Mouse (Mus musculus) intestine, embryonic 14.5 days (tissue): ENCODE measurements around the gene Crtc3. TPM values are rescaled to one million over a fixed set of nuclear protein-coding genes. Genes with fewer than 3 reads are reported as not detected.

Experiments
- ATAC-seq: fragments of 200-750 bp; cut with Nextera tagmentation; replicated peaks from 2 replicates; pipeline ENCODE4 v1.8.0; 2017; ENCODE audit warnings: low read depth, moderate number of reproducible peaks, moderate TSS enrichment, moderate library complexity; ENCODE audit not compliant: low FRiP score, low TSS enrichment
- DNase-seq: peaks from one replicate; pipeline ENCODE4 v3.0.0-alpha.2; 2018; ENCODE audit warnings: low spot score
- H3K27ac ChIP-seq: fragments of 300-500 bp; sonication (generic); 2 replicates; pipeline ENCODE4 v1.5.1; 2014; ENCODE audit warnings: low read depth, mild to moderate bottlenecking, control low read depth
- H3K27me3 ChIP-seq: fragments of 300-500 bp; sonication (generic); replicated peaks from 2 replicates; pipeline ENCODE4 v1.6.1; 2014; ENCODE audit warnings: low read length, control low read depth; ENCODE audit not compliant: control insufficient read depth, insufficient read depth
- H3K36me3 ChIP-seq: fragments of 300-500 bp; sonication (generic); 2 replicates; pipeline ENCODE4 v1.6.1; 2014; ENCODE audit warnings: low read length, control low read depth; ENCODE audit not compliant: control insufficient read depth, insufficient read depth
- H3K4me1 ChIP-seq: fragments of 300-500 bp; sonication (generic); replicated peaks from 2 replicates; pipeline ENCODE4 v1.6.1; 2014; ENCODE audit warnings: low read length, control low read depth, mixed read lengths; ENCODE audit not compliant: control insufficient read depth, insufficient read depth
- H3K4me2 ChIP-seq: fragments of 300-500 bp; sonication (generic); 2 replicates; pipeline ENCODE4 v1.6.1; 2014; ENCODE audit warnings: low read length
- H3K4me3 ChIP-seq: fragments of 300-500 bp; sonication (generic); 2 replicates; pipeline ENCODE4 v1.5.1; 2014; ENCODE audit warnings: low read depth, low read length, control low read depth, mixed read lengths
- H3K9ac ChIP-seq: fragments of 300-500 bp; sonication (generic); 2 replicates; pipeline ENCODE4 v1.6.1; 2014; ENCODE audit warnings: mild to moderate bottlenecking, low read length
- H3K9me3 ChIP-seq: fragments of 300-500 bp; sonication (generic); 2 replicates; pipeline ENCODE4 v1.6.1; 2016; ENCODE audit warnings: low read length, control low read depth; ENCODE audit not compliant: control insufficient read depth
- WGBS: fragments of 180-500 bp; shearing (Covaris S2); extraction: QIAGEN DNeasy Blood & Tissue Kit; methylation state at CpG from one replicate; pipeline ENCODE4 v1.1.7; 2014; 5-methylcytosine and 5-hydroxymethylcytosine counted together
- polyA plus RNA-seq: library from polyadenylated mRNA; unstranded; fragments of >200 nt; fragmentation: Nextera tagmentation; extraction: Ambion mirVana; gene quantifications from 2 replicates; pipeline ENCODE4 v1.2.1, GENCODE M21; 2014

The Crtc3 gene
- polyA plus RNA-seq, 1 experiment from 2014 or later: 19.6 TPM

- Histone ChIP-seq H3K27me3 (no peaks in the 10 kb centered on the region), H3K27ac (no peak overlapping the region), H3K4me3 (no peak overlapping the region), H3K9me3 (no peaks in the 10 kb centered on the region), H3K4me1 (peaks cover 30% of the 10 kb centered on the region), H3K36me3 (no peaks in the 10 kb centered on the region), H3K9ac (no peak overlapping the region), H3K4me2 (no peak overlapping the region)
- ATAC-seq: no peak
- no peak for DNase-seq
- 68% methylated on average over 9 of the region's 9 CpGs for WGBS
Observed at GRCm38 (mm10) chr7:80634741-80635140, 53.9 kb downstream of the Crtc3 start.

- no peak overlapping the region for H3K27ac ChIP-seq
- no peak overlapping the region for H3K4me3 ChIP-seq
- DNase-seq: no peak
- H3K4me1 ChIP-seq: peaks cover 41% of the 10 kb centered on the region
- no peaks in the 10 kb centered on the region for H3K36me3 ChIP-seq
- ATAC-seq: no peak
- H3K9me3 ChIP-seq: no peaks in the 10 kb centered on the region
- no peaks in the 10 kb centered on the region for H3K27me3 ChIP-seq
- H3K4me2 ChIP-seq: no peak overlapping the region
- no peak overlapping the region for H3K9ac ChIP-seq
- 94% methylated on average over 2 of the region's 2 CpGs for WGBS
Observed at GRCm38 (mm10) chr7:80633635-80634034, 55.0 kb downstream of the Crtc3 start.

GRCm38 (mm10) chr7:80631993-80632392 lies 56.7 kb downstream of the Crtc3 start:
- ATAC-seq (no peak), DNase-seq (no peak)
- 67% methylated on average over 6 of the region's 6 CpGs for WGBS
- H3K4me2 ChIP-seq: no peak overlapping the region
- H3K4me3 ChIP-seq: no peak overlapping the region
- H3K9ac ChIP-seq: no peak overlapping the region
- H3K27me3 ChIP-seq: no peaks in the 10 kb centered on the region
- no peaks in the 10 kb centered on the region for H3K36me3 ChIP-seq
- no peaks in the 10 kb centered on the region for H3K9me3 ChIP-seq
- peaks cover 44% of the 10 kb centered on the region for H3K4me1 ChIP-seq
- H3K27ac ChIP-seq: no peak overlapping the region

GRCm38 (mm10) chr7:80631405-80631804 lies 57.3 kb downstream of the Crtc3 start:
- ATAC-seq (no peak), DNase-seq (no peak)
- H3K27ac ChIP-seq: no peak overlapping the region
- H3K36me3 ChIP-seq: no peaks in the 10 kb centered on the region
- H3K4me3 ChIP-seq: no peak overlapping the region
- H3K27me3 ChIP-seq: no peaks in the 10 kb centered on the region
- no peaks in the 10 kb centered on the region for H3K9me3 ChIP-seq
- WGBS: 68% methylated on average over 3 of the region's 3 CpGs
- no peak overlapping the region for H3K9ac ChIP-seq
- peaks cover 43% of the 10 kb centered on the region for H3K4me1 ChIP-seq
- no peak overlapping the region for H3K4me2 ChIP-seq

GRCm38 (mm10) chr7:80629369-80629768 lies 59.3 kb downstream of the Crtc3 start:
- ATAC-seq: no peak

GRCm38 (mm10) chr7:80628708-80629183 lies 59.9 kb downstream of the Crtc3 start:
- Histone ChIP-seq H3K4me3 (no peak overlapping the region), H3K27me3 (no peaks in the 10 kb centered on the region), H3K36me3 (no peaks in the 10 kb centered on the region), H3K27ac (peak overlapping the region; percentile 64), H3K9me3 (no peaks in the 10 kb centered on the region), H3K4me2 (peak overlapping the region; percentile 27), H3K4me1 (peaks cover 25% of the 10 kb centered on the region), H3K9ac (no peak overlapping the region; the same call in 1 of the 2 replicates)
- peak; percentile 67 for DNase-seq
- ATAC-seq: peak; percentile 73; the same call in 1 of the 2 replicates
- 24% methylated on average over 8 of the region's 8 CpGs for WGBS

More at GRCm38 (mm10) chr7:80629369-80629768, 59.3 kb downstream of the Crtc3 start:
- Histone ChIP-seq H3K9me3 (no peaks in the 10 kb centered on the region), H3K4me1 (peaks cover 25% of the 10 kb centered on the region), H3K27me3 (no peaks in the 10 kb centered on the region), H3K4me2 (peak overlapping the region; percentile 27), H3K36me3 (no peaks in the 10 kb centered on the region), H3K9ac (no peak overlapping the region; the same call in 1 of the 2 replicates), H3K27ac (peak overlapping the region; percentile 64), H3K4me3 (no peak overlapping the region)
- DNase-seq: no peak
- WGBS: 25% methylated on average over 12 of the region's 12 CpGs

GRCm38 (mm10) chr7:80626943-80627342 lies 61.7 kb downstream of the Crtc3 start:
- Histone ChIP-seq H3K4me3 (no peak overlapping the region), H3K9me3 (no peaks in the 10 kb centered on the region), H3K27ac (no peak overlapping the region), H3K27me3 (no peaks in the 10 kb centered on the region), H3K4me2 (no peak overlapping the region), H3K36me3 (no peaks in the 10 kb centered on the region), H3K9ac (no peak overlapping the region), H3K4me1 (peaks cover 25% of the 10 kb centered on the region)
- ATAC-seq (no peak), DNase-seq (no peak)
- 91% methylated on average over 5 of the region's 5 CpGs for WGBS

- H3K27me3 ChIP-seq: no peaks in the 10 kb centered on the region
- H3K9me3 ChIP-seq: no peaks in the 10 kb centered on the region
- H3K4me3 ChIP-seq: no peak overlapping the region
- H3K27ac ChIP-seq: no peak overlapping the region
- DNase-seq (no peak), ATAC-seq (no peak)
- H3K4me2 ChIP-seq: no peak overlapping the region
- H3K36me3 ChIP-seq: 0 out of 2 replicates have a peak, but pooled peaks cover 4% of the 10 kb centered on the region
- peaks cover 20% of the 10 kb centered on the region for H3K4me1 ChIP-seq
- 79% methylated on average over 7 of the region's 7 CpGs for WGBS
- H3K9ac ChIP-seq: no peak overlapping the region
Observed at GRCm38 (mm10) chr7:80625841-80626240, 62.8 kb downstream of the Crtc3 start.

- no peak for ATAC-seq
Observed at GRCm38 (mm10) chr7:80623276-80623675, 65.4 kb downstream of the Crtc3 start.

More at GRCm38 (mm10) chr7:80623276-80623675, 65.4 kb downstream of the Crtc3 start:
- 81% methylated on average over 5 of the region's 5 CpGs for WGBS
- Histone ChIP-seq H3K27ac (no peak overlapping the region), H3K27me3 (no peaks in the 10 kb centered on the region), H3K4me2 (no peak overlapping the region), H3K9ac (no peak overlapping the region), H3K36me3 (0 out of 2 replicates have a peak, but pooled peaks cover 6% of the 10 kb centered on the region), H3K9me3 (no peaks in the 10 kb centered on the region), H3K4me1 (peaks cover 4% of the 10 kb centered on the region), H3K4me3 (no peak overlapping the region)
- no peak for DNase-seq
